Mouse (Mus musculus) myocyte (in vitro differentiated cells): ENCODE data around the gene Ldlrad3.

Experiments used
- POLR2A ChIP-seq: IDR thresholded peaks from one replicate; pipeline ENCODE4 v1.6.1; 2011; ENCODE audit warnings: low read depth, mild to moderate bottlenecking, control low read depth, moderate library complexity; ENCODE audit not compliant: insufficient read length
- SRF ChIP-seq: IDR thresholded peaks from one replicate; pipeline ENCODE4 v1.6.1; 2011; ENCODE audit warnings: low read depth; ENCODE audit not compliant: control insufficient read depth, insufficient read length
- TCF3 ChIP-seq: IDR thresholded peaks from one replicate; pipeline ENCODE4 v1.6.1; 2011; ENCODE audit warnings: low read depth, control low read depth; ENCODE audit not compliant: insufficient read length

DNA sequence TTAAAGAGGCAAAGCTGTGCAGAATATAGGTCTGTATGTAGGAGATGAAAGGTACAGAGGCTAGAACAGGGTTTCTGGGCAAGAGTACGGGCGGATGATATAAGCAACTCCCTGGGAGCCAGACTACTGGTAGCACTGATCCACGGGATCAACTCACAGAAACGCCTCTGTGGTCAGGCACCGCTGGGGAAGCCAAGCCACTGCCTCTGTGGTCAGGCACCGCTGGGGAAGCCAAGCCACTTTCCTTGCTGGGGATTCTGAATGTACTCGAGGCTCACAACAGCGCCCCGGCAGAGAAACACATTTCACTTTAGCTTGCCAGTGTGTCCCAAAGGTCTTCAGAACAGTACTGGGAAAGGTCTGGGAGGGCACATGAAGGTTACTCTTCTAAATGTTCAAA, 160.0 kb downstream of the Ldlrad3 start:
- TF ChIP-seq POLR2A (no peak), TCF3 (no peak), SRF (no peak)
